Mouse (Mus musculus) hindbrain, embryonic 15.5 days (tissue): ENCODE data around the gene Olfr1295. TPM values are rescaled to one million over a fixed set of nuclear protein-coding genes. Genes with fewer than 3 reads are reported as not detected.

Source experiments
- ATAC-seq: fragments of 200-750 bp; cut with Nextera tagmentation; 2 replicates; pipeline ENCODE4 v1.8.0; 2017; ENCODE audit warnings: low read depth, moderate number of reproducible peaks, moderate TSS enrichment; ENCODE audit not compliant: low FRiP score
- H3K27ac ChIP-seq: fragments of 300-500 bp; sonication (generic); replicated peaks from 2 replicates; pipeline ENCODE4 v1.5.1; 2015; ENCODE audit warnings: mild to moderate bottlenecking, inconsistent platforms
- H3K27me3 ChIP-seq: fragments of 300-500 bp; sonication (generic); 2 replicates; pipeline ENCODE4 v1.6.1; 2015; ENCODE audit warnings: control low read depth, inconsistent platforms
- H3K36me3 ChIP-seq: fragments of 300-500 bp; sonication (generic); 2 replicates; pipeline ENCODE4 v1.6.1; 2015; ENCODE audit warnings: control low read depth, inconsistent platforms
- H3K4me1 ChIP-seq: fragments of 300-500 bp; sonication (generic); replicated peaks from 2 replicates; pipeline ENCODE4 v1.6.1; 2015; ENCODE audit warnings: control low read depth, inconsistent platforms
- H3K4me2 ChIP-seq: fragments of 300-500 bp; sonication (generic); 2 replicates; pipeline ENCODE4 v1.6.1; 2015; ENCODE audit warnings: moderate library complexity, mild to moderate bottlenecking, inconsistent platforms
- H3K4me3 ChIP-seq: fragments of 300-500 bp; sonication (generic); 2 replicates; pipeline ENCODE4 v1.5.1; 2015; ENCODE audit warnings: mild to moderate bottlenecking, inconsistent platforms
- H3K9ac ChIP-seq: fragments of 300-500 bp; sonication (generic); 2 replicates; pipeline ENCODE4 v1.6.1; 2015; ENCODE audit warnings: inconsistent platforms
- H3K9me3 ChIP-seq: fragments of 300-500 bp; sonication (generic); 2 replicates; pipeline ENCODE4 v1.6.1; 2016; ENCODE audit warnings: control low read depth, inconsistent platforms
- WGBS: fragments of 180-500 bp; shearing (Covaris S2); methylation state at CpG from one replicate; pipeline ENCODE4 v1.1.7; 2015; 5-methylcytosine and 5-hydroxymethylcytosine counted together
- polyA plus RNA-seq: library from polyadenylated mRNA; unstranded; fragments of >200 nt; fragmentation: Nextera tagmentation; extraction: Ambion mirVana; gene quantifications from 2 replicates; pipeline ENCODE4 v1.2.1, GENCODE M21; 2015

The Olfr1295 gene
- polyA plus RNA-seq = not detected in 2 replicates

GRCm38 (mm10) chr2:111569581-111569980, at the start of gene Olfr1295:
Gene Olfr1295, minus strand, starts transcription at chr2:111569681.
- Histone ChIP-seq H3K36me3 (no peaks in the 10 kb centered on the region), H3K9ac (no peak within 1 kb of the TSS), H3K4me3 (no peak within 1 kb of the TSS), H3K27me3 (no peaks in the 10 kb centered on the region), H3K27ac (no peak within 1 kb of the TSS), H3K4me1 (no peaks in the 10 kb centered on the region), H3K9me3 (no peaks in the 10 kb centered on the region), H3K4me2 (no peak within 1 kb of the TSS)
- no peak for ATAC-seq

GRCm38 (mm10) chr2:111540191-111540590, 29.3 kb downstream of the Olfr1295 start, which contains the start of gene Olfr1294:
Gene Olfr1294, minus strand, starts transcription at chr2:111540291.
- no peak within 1 kb of the TSS for H3K4me3 ChIP-seq
- no peaks in the 10 kb centered on the region for H3K4me1 ChIP-seq
- WGBS = 53% methylated on average over 1 of the region's 1 CpGs
- no peak for ATAC-seq
- no peak within 1 kb of the TSS for H3K9ac ChIP-seq
- no peaks in the 10 kb centered on the region for H3K27me3 ChIP-seq
- no peak within 1 kb of the TSS for H3K4me2 ChIP-seq
- H3K27ac ChIP-seq = no peak within 1 kb of the TSS
- no peaks in the 10 kb centered on the region for H3K9me3 ChIP-seq
- no peaks in the 10 kb centered on the region for H3K36me3 ChIP-seq

- Histone ChIP-seq H3K9me3 (0 out of 2 replicates have a peak, but pooled peaks cover under 1% of the 10 kb centered on the region), H3K27me3 (no peaks in the 10 kb centered on the region), H3K27ac (no peak within 1 kb of the TSS), H3K36me3 (no peaks in the 10 kb centered on the region), H3K9ac (no peak within 1 kb of the TSS), H3K4me2 (no peak within 1 kb of the TSS), H3K4me1 (no peaks in the 10 kb centered on the region), H3K4me3 (no peak within 1 kb of the TSS)
- WGBS = 90% methylated on average over 1 of the region's 1 CpGs
- no peak for ATAC-seq
Observed at GRCm38 (mm10) chr2:111524903-111525302, 44.6 kb downstream of the Olfr1295 start, which contains the start of gene Olfr1293-ps. Gene Olfr1293-ps, plus strand, starts transcription at chr2:111525203.

GRCm38 (mm10) chr2:111517451-111517850, 52.0 kb downstream of the Olfr1295 start:
- Histone ChIP-seq H3K9me3 (peaks cover 5% of the 10 kb centered on the region; the same call in 1 of the 2 replicates), H3K27ac (no peak overlapping the region), H3K4me3 (no peak overlapping the region), H3K4me2 (no peak overlapping the region), H3K27me3 (no peaks in the 10 kb centered on the region), H3K36me3 (no peaks in the 10 kb centered on the region), H3K9ac (no peak overlapping the region), H3K4me1 (no peaks in the 10 kb centered on the region)
- 91% methylated on average over 10 of the region's 10 CpGs for WGBS
- ATAC-seq = no peak

Other genes with a start within 250 kb of the Olfr1295 start
- not detected in 2 replicates for gene Olfr1281, start 243.2 kb downstream of the Olfr1295 start, polyA plus RNA-seq
- not detected in 2 replicates for gene Olfr1282, start 233.6 kb downstream of the Olfr1295 start, polyA plus RNA-seq
- gene Olfr1283, start 202.9 kb downstream of the Olfr1295 start, polyA plus RNA-seq = not detected in 2 replicates
- not detected in 2 replicates for gene Olfr1284, start 194.2 kb downstream of the Olfr1295 start, polyA plus RNA-seq
- not detected in 2 replicates for gene Olfr1286, start 146.6 kb downstream of the Olfr1295 start, polyA plus RNA-seq
- not detected in 2 replicates for gene Olfr1287, start 120.5 kb downstream of the Olfr1295 start, polyA plus RNA-seq
- gene Olfr1288, start 95.6 kb downstream of the Olfr1295 start, polyA plus RNA-seq = not detected in 2 replicates
- not detected in 2 replicates for gene Olfr1289, start 88.9 kb downstream of the Olfr1295 start, polyA plus RNA-seq
- not detected in 2 replicates for gene Olfr1290, start 75.9 kb downstream of the Olfr1295 start, polyA plus RNA-seq
- not detected in 2 replicates for gene Olfr1291-ps1, start 72.5 kb downstream of the Olfr1295 start, polyA plus RNA-seq
- gene Olfr1293-ps, start 44.5 kb downstream of the Olfr1295 start, polyA plus RNA-seq = not detected in 2 replicates
- not detected in 2 replicates for gene Olfr1294, start 29.4 kb downstream of the Olfr1295 start, polyA plus RNA-seq
- gene Olfr1297, start 56.8 kb upstream of the Olfr1295 start, polyA plus RNA-seq = not detected in 2 replicates
- gene Olfr1298, start 79.5 kb upstream of the Olfr1295 start, polyA plus RNA-seq = not detected in 2 replicates
- not detected in 2 replicates for gene Olfr1299, start 91.7 kb upstream of the Olfr1295 start, polyA plus RNA-seq
- gene Olfr1301, start 181.3 kb upstream of the Olfr1295 start, polyA plus RNA-seq = not detected in 2 replicates
- gene Olfr1302, start 207.7 kb upstream of the Olfr1295 start, polyA plus RNA-seq = not detected in 2 replicates